Mouse (Mus musculus): ENCODE measurements around the gene Kcna7. TPM values are rescaled to one million over a fixed set of nuclear protein-coding genes. Genes with fewer than 3 reads are reported as not detected.

Kcna7 gene
- total RNA-seq, 2 experiments from 2014 or later, result not detected

GRCm38 (mm10) chr7:45455932-45456696 is 50.7 kb downstream of the Kcna7 start:
- ATAC-seq (replicated peaks; ENCODE audit: low FRiP score, low TSS enrichment, poor library complexity, severe bottlenecking), result no peak

- ATAC-seq (replicated peaks; ENCODE audit: low FRiP score, low TSS enrichment, poor library complexity, severe bottlenecking), result no peak
These were observed 51.3 kb downstream of the Kcna7 start for GRCm38 (mm10) chr7:45456721-45457203.

- ATAC-seq (replicated peaks; ENCODE audit: low FRiP score, low TSS enrichment, poor library complexity, severe bottlenecking), result no peak
These were observed 52.0 kb downstream of the Kcna7 start for GRCm38 (mm10) chr7:45457204-45458060.

GRCm38 (mm10) chr7:45458748-45459563 is 53.5 kb downstream of the Kcna7 start:
- 0 out of 2 replicates have a peak, but pooled peaks have one; percentile 15 for ATAC-seq (replicated peaks; ENCODE audit: low FRiP score, low TSS enrichment, poor library complexity, severe bottlenecking)

Other genes with a start within 250 kb of the Kcna7 start
Only the 30 nearest of the 33 such genes appear.
- gene Pth2, start 224.7 kb upstream of the Kcna7 start, total RNA-seq (2014; fragmentation: Nextera tagmentation), result not detected in 2 replicates
- not detected in 2 replicates for gene Pth2, start 224.7 kb upstream of the Kcna7 start, total RNA-seq (2017)
- gene Ccdc155, start 200.8 kb upstream of the Kcna7 start, total RNA-seq (2014; fragmentation: Nextera tagmentation), result 0.89 and 2.0 TPM in 2 replicates
- 0.52 and 1.1 TPM in 2 replicates for gene Ccdc155, start 200.8 kb upstream of the Kcna7 start, total RNA-seq (2017)
- gene Dkkl1, start 193.5 kb upstream of the Kcna7 start, total RNA-seq (2014; fragmentation: Nextera tagmentation), result 32.2 and 40.5 TPM in 2 replicates
- 16.4 and 32.1 TPM in 2 replicates for gene Dkkl1, start 193.5 kb upstream of the Kcna7 start, total RNA-seq (2017)
- not detected in 2 replicates for gene Tead2, start 189.9 kb upstream of the Kcna7 start, total RNA-seq (2014; fragmentation: Nextera tagmentation)
- gene Tead2, start 189.9 kb upstream of the Kcna7 start, total RNA-seq (2017), result not detected in 2 replicates
- gene Cd37, start 166.5 kb upstream of the Kcna7 start, total RNA-seq (2014; fragmentation: Nextera tagmentation), result 83.5 and 91.4 TPM in 2 replicates
- 27.2 and 28.4 TPM in 2 replicates for gene Cd37, start 166.5 kb upstream of the Kcna7 start, total RNA-seq (2017)
- gene Slc6a16, start 164.6 kb upstream of the Kcna7 start, total RNA-seq (2014; fragmentation: Nextera tagmentation), result not detected in 2 replicates
- not detected in 2 replicates for gene Slc6a16, start 164.6 kb upstream of the Kcna7 start, total RNA-seq (2017)
- gene Slc6a21, start 128.1 kb upstream of the Kcna7 start, total RNA-seq (2014; fragmentation: Nextera tagmentation), result not detected in 2 replicates
- not detected in 2 replicates for gene Slc6a21, start 128.1 kb upstream of the Kcna7 start, total RNA-seq (2017)
- gene Trpm4, start 71.9 kb upstream of the Kcna7 start, total RNA-seq (2014; fragmentation: Nextera tagmentation), result 0.22 and 0.54 TPM in 2 replicates
- gene Trpm4, start 71.9 kb upstream of the Kcna7 start, total RNA-seq (2017), result 0.11 TPM in 1 of 2 replicates, not detected in the other
- gene Hrc, start 70.4 kb upstream of the Kcna7 start, total RNA-seq (2014; fragmentation: Nextera tagmentation), result not detected in 2 replicates
- not detected in 2 replicates for gene Hrc, start 70.4 kb upstream of the Kcna7 start, total RNA-seq (2017)
- gene Ppfia3, start 38.6 kb upstream of the Kcna7 start, total RNA-seq (2014; fragmentation: Nextera tagmentation), result 0.42 TPM in 1 of 2 replicates, not detected in the other
- 0.80 TPM in 1 of 2 replicates, not detected in the other for gene Ppfia3, start 38.6 kb upstream of the Kcna7 start, total RNA-seq (2017)
- 2.4 and 2.6 TPM in 2 replicates for gene Lin7b, start 35.1 kb upstream of the Kcna7 start, total RNA-seq (2014; fragmentation: Nextera tagmentation)
- gene Lin7b, start 35.1 kb upstream of the Kcna7 start, total RNA-seq (2017), result not detected in 2 replicates
- 350 and 415 TPM in 2 replicates for gene Snrnp70, start 9.9 kb upstream of the Kcna7 start, total RNA-seq (2014; fragmentation: Nextera tagmentation)
- gene Snrnp70, start 9.9 kb upstream of the Kcna7 start, total RNA-seq (2017), result 478 and 585 TPM in 2 replicates
- not detected in 2 replicates for gene Ntf5, start 8.0 kb downstream of the Kcna7 start, total RNA-seq (2014; fragmentation: Nextera tagmentation)
- gene Ntf5, start 8.0 kb downstream of the Kcna7 start, total RNA-seq (2017), result not detected in 2 replicates
- gene Lhb, start 15.2 kb downstream of the Kcna7 start, total RNA-seq (2014; fragmentation: Nextera tagmentation), result not detected in 2 replicates
- not detected in 2 replicates for gene Lhb, start 15.2 kb downstream of the Kcna7 start, total RNA-seq (2017)
- gene Gys1, start 29.2 kb downstream of the Kcna7 start, total RNA-seq (2014; fragmentation: Nextera tagmentation), result 5.9 and 6.2 TPM in 2 replicates
- gene Gys1, start 29.2 kb downstream of the Kcna7 start, total RNA-seq (2017), result 3.4 and 4.6 TPM in 2 replicates
- gene Ruvbl2, start 32.4 kb downstream of the Kcna7 start, total RNA-seq (2014; fragmentation: Nextera tagmentation), result 171 and 179 TPM in 2 replicates
- gene Ruvbl2, start 32.4 kb downstream of the Kcna7 start, total RNA-seq (2017), result 185 and 236 TPM in 2 replicates
- gene Ftl1, start 54.2 kb downstream of the Kcna7 start, total RNA-seq (2014; fragmentation: Nextera tagmentation), result 1,148 and 1,512 TPM in 2 replicates
- gene Ftl1, start 54.2 kb downstream of the Kcna7 start, total RNA-seq (2017), result 490 and 578 TPM in 2 replicates
- gene Bax, start 61.2 kb downstream of the Kcna7 start, total RNA-seq (2014; fragmentation: Nextera tagmentation), result 60.7 and 75.9 TPM in 2 replicates
- gene Bax, start 61.2 kb downstream of the Kcna7 start, total RNA-seq (2017), result 38.8 and 40.8 TPM in 2 replicates
- 0.42 TPM in 1 of 2 replicates, not detected in the other for gene Tulp2, start 76.2 kb downstream of the Kcna7 start, total RNA-seq (2014; fragmentation: Nextera tagmentation)
- 0.19 TPM in 1 of 2 replicates, not detected in the other for gene Tulp2, start 76.2 kb downstream of the Kcna7 start, total RNA-seq (2017)
- not detected in 2 replicates for gene Gm45808, start 81.2 kb downstream of the Kcna7 start, total RNA-seq (2014; fragmentation: Nextera tagmentation)
- not detected in 2 replicates for gene Gm45808, start 81.2 kb downstream of the Kcna7 start, total RNA-seq (2017)
- gene Dhdh, start 83.2 kb downstream of the Kcna7 start, total RNA-seq (2014; fragmentation: Nextera tagmentation), result 1.9 and 2.5 TPM in 2 replicates
- gene Dhdh, start 83.2 kb downstream of the Kcna7 start, total RNA-seq (2017), result 1.8 and 3.5 TPM in 2 replicates
- gene Nucb1, start 104.8 kb downstream of the Kcna7 start, total RNA-seq (2014; fragmentation: Nextera tagmentation), result 100 and 140 TPM in 2 replicates
- gene Nucb1, start 104.8 kb downstream of the Kcna7 start, total RNA-seq (2017), result 285 and 323 TPM in 2 replicates
- gene Ppp1r15a, start 120.6 kb downstream of the Kcna7 start, total RNA-seq (2014; fragmentation: Nextera tagmentation), result 35.5 and 79.3 TPM in 2 replicates
- 161 and 186 TPM in 2 replicates for gene Ppp1r15a, start 120.6 kb downstream of the Kcna7 start, total RNA-seq (2017)
- 0.27 TPM in 1 of 2 replicates, not detected in the other for gene Plekha4, start 120.7 kb downstream of the Kcna7 start, total RNA-seq (2014; fragmentation: Nextera tagmentation)
- not detected in 2 replicates for gene Plekha4, start 120.7 kb downstream of the Kcna7 start, total RNA-seq (2017)
- not detected in 2 replicates for gene Hsd17b14, start 149.2 kb downstream of the Kcna7 start, total RNA-seq (2014; fragmentation: Nextera tagmentation)
- gene Hsd17b14, start 149.2 kb downstream of the Kcna7 start, total RNA-seq (2017), result not detected in 2 replicates
- 81.0 and 92.5 TPM in 2 replicates for gene Bcat2, start 164.5 kb downstream of the Kcna7 start, total RNA-seq (2014; fragmentation: Nextera tagmentation)
- 23.3 and 50.0 TPM in 2 replicates for gene Bcat2, start 164.5 kb downstream of the Kcna7 start, total RNA-seq (2017)
- not detected in 2 replicates for gene Fgf21, start 209.8 kb downstream of the Kcna7 start, total RNA-seq (2014; fragmentation: Nextera tagmentation)
- not detected in 2 replicates for gene Fgf21, start 209.8 kb downstream of the Kcna7 start, total RNA-seq (2017)
- gene Fut1, start 211.6 kb downstream of the Kcna7 start, total RNA-seq (2014; fragmentation: Nextera tagmentation), result not detected in 2 replicates
- gene Fut1, start 211.6 kb downstream of the Kcna7 start, total RNA-seq (2017), result not detected in 2 replicates
- gene Izumo1, start 216.2 kb downstream of the Kcna7 start, total RNA-seq (2014; fragmentation: Nextera tagmentation), result not detected in 2 replicates
- gene Izumo1, start 216.2 kb downstream of the Kcna7 start, total RNA-seq (2017), result not detected in 2 replicates
- not detected in 2 replicates for gene Rasip1, start 221.8 kb downstream of the Kcna7 start, total RNA-seq (2014; fragmentation: Nextera tagmentation)
- gene Rasip1, start 221.8 kb downstream of the Kcna7 start, total RNA-seq (2017), result not detected in 2 replicates